Mouse (Mus musculus) spleen, postnatal 14 days (tissue): ENCODE data around the gene Ptprh.
"Not testable (repeated sequence)": the region's sequence is repeated elsewhere in the genome, so short reads cannot be mapped to it uniquely, and the experiment has no call there.

Experiments
- DNase-seq, 2 experiments: peaks; one replicate each; pipeline ENCODE4 v3.0.0; 2021 to 2022; ENCODE audit warnings: low spot score in 2 of 2

Ptprh gene

DNA sequence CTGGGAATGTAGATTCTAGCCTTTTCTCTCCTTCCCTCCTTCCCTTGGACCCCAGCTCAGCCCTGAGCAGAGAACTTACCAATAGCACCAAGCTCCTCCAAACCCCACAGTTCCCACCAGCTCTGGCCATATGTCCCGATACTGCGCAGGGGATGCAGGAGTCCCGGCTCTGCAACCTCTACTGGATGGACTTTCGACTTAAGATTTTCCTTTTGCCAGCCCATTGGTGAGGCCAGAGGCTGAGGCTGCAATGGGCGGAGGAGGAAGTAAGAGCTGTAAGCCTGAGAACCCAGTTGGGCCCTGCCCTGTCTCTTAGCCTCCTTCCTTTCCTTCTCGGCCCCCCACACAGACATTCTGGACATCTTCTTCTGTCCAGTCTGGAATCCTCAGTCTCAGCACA lies 872 bp downstream of the Ptprh start:
- no peak for DNase-seq

DNA sequence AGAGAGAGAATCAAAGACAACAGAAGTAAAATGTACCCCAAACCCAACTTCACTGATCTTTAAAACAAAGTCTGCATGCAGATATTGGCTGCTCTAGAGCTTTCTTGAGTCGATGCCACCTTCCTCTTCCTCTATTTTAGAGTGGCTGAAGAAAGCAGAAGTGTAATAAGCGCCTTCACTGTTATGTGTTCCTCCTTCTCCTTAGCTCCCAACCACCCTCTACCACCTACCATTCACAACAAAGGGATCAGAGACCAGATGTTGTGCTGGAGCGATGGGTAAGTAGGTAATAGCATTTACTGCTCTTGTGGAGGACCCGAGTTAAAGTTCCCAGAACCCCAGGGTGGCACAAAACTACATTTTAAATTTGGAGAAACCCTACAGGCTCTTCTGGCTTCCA lies 6.8 kb downstream of the Ptprh start:
- DNase-seq, result not testable (repeated sequence)

GRCm38 (mm10) chr7:4581481-4581880 lies 22.4 kb downstream of the Ptprh start:
- not testable (repeated sequence) for DNase-seq

GRCm38 (mm10) chr7:4572361-4572760 lies 31.5 kb downstream of the Ptprh start:
- not testable (repeated sequence) for DNase-seq

DNA sequence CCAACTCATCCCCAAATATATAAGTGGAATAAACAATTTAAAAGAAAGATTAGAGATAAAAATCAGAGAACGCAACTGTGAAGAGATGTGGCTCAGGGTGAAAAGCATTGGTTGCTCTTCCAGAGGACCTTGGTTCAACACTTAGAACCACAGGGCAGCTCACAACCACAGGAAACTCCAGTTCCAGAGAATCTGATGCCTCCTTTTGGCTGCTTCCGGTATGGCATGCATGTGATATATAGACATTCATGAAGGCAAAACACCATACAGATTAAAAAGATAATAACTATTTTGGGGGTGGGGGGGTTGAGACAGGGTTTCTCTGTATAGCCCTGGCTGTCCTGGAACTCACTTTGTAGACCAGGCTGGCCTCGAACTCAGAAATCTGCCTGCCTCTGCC lies 41.2 kb downstream of the Ptprh start:
- no peak for DNase-seq

- no peak for DNase-seq
These were observed 46.7 kb downstream of the Ptprh start for GRCm38 (mm10) chr7:4557167-4557560.

- DNase-seq, result peak; percentile 42 to 64
These were observed 47.3 kb downstream of the Ptprh start for GRCm38 (mm10) chr7:4556256-4557166.

GRCm38 (mm10) chr7:4547221-4547641 lies 56.6 kb downstream of the Ptprh start, which contains the start of gene Syt5:
Syt5 (minus strand) TSS chr7:4547541.
- no peak for DNase-seq

DNA sequence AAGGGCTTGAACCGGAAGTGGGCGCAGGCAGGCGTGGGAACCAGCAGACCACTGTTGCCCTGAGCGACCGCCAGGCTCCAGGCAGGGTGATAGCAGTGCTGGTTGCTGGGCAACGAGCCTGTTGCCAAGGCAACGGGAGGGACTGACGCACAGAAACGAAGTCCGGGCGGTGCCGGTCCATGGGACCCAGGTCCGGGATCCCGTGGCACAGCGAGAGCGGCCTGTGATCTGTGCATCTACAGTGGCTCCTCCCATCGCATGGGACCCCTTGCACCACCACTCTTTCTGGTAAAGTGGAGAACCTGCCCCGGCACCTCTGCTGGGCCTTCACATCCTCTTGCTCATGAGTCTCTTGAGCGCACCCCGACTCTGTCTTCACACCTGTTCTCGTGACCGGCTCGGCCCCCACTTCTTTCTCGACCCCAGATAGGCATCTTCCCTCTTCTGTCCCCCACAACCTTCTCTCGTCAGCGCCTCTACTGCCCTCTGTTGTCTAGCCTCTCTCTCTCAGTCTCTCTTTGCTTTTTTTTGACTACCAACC lies 57.2 kb downstream of the Ptprh start:
- no peak for DNase-seq

DNA sequence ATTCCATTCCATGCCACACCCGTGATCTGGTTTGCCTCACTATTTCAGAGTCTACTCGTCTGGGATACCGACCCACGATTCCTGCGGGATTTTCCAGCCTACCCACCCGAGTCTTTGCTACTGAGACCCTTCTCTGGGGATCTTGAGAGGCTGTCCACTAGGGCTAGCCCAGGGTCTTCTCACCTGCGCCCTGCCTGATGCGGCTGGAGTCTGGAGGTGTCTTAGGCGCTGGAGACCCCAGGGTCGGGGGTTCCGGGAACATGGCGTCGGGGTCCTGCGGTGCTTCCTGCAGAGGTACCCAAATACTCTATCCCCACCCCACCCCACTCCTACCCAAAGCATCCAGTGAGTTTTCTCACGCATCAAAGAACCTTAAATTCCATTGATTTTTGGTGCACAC lies 57.8 kb downstream of the Ptprh start:
- DNase-seq, result no peak

GRCm38 (mm10) chr7:4542013-4542412 lies 61.8 kb downstream of the Ptprh start:
- no peak for DNase-seq

GRCm38 (mm10) chr7:4541344-4541743 lies 62.5 kb downstream of the Ptprh start:
- no peak for DNase-seq

- DNase-seq, result no peak
These were observed 64.8 kb downstream of the Ptprh start for GRCm38 (mm10) chr7:4539019-4539418.

- no peak for DNase-seq
These were observed 66.7 kb downstream of the Ptprh start for GRCm38 (mm10) chr7:4537181-4537580.

GRCm38 (mm10) chr7:4536369-4536768 lies 67.5 kb downstream of the Ptprh start:
- DNase-seq, result no peak

DNA sequence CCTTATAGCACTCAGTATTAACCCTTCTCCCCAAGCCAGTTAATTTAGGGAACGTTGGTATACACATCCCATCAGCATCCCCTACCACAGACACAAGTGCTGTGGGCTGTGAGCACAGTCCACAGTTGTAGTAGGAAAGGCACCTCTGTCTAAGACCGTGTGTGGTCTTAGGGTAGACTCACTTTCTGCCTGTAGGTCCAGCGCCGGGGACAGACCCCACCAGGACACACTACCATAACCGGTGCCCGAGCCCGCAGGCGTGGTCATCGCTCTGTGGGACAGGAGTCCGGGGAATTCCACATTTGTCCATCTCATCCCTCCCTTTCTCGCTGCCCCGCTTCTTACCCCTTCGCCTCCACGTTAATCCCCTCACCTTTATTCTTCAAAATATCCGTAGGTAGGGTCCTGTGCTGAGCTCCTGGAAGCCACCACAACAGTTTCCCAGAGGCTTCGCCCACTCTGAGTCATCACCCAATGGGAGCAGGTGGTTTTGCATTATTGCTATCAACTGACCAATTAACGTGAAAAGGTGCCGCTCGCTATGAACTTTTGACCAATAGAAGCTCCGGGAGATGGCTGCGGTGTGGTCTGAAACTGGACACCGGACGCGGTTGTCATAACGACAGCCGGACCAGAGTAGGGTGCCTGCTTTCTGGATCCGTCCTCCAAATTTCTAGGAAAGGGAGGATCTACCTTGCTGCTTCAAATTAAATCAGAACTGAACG lies 71.7 kb downstream of the Ptprh start, which contains the start of gene Dnaaf3:
Gene Dnaaf3 (minus strand): TSS at position 449 of the 725 bp plus-strand sequence.
- DNase-seq, result no peak

DNA sequence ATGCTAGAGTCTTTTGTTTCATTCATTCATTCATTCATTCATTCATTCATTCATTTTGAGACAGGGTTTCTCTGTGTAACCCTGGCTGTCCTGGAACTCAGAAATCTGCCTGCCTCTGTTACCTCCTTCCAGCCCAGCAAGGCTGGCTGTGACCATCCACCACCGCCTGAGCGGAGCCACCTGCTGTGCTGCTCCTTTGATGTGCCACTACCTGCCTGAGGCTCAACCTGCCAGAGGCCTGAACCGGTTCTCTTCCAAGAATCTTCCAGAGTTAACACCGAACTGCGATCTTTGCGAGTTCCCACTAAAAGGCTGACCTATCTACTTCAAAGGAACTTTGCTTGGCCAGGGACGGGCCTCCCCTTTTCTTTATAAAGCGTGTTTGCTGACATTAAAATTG lies 73.7 kb downstream of the Ptprh start:
- not testable (repeated sequence) for DNase-seq

DNA sequence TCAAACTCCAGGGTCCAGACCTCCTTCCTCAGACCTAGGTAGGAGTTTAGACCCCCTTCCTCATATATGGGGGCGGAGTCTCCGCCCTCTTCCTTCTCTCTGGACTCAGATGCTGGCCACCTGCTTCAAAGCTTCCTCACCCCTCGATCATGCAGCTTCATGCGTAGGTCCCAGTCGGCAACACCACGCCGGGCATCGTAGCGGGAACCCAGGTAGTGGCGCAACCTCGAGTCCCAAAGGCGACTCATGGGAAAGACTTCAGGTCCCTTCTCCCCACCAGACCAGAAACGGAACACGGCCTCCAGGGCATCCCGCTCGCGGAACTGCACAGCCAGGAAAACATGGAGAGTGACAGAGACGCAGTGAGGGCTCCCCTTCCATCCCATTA lies 76.5 kb downstream of the Ptprh start:
- no peak for DNase-seq

GRCm38 (mm10) chr7:4526341-4527301 lies 77.2 kb downstream of the Ptprh start:
- peak; percentile 35 to 54 for DNase-seq

DNA sequence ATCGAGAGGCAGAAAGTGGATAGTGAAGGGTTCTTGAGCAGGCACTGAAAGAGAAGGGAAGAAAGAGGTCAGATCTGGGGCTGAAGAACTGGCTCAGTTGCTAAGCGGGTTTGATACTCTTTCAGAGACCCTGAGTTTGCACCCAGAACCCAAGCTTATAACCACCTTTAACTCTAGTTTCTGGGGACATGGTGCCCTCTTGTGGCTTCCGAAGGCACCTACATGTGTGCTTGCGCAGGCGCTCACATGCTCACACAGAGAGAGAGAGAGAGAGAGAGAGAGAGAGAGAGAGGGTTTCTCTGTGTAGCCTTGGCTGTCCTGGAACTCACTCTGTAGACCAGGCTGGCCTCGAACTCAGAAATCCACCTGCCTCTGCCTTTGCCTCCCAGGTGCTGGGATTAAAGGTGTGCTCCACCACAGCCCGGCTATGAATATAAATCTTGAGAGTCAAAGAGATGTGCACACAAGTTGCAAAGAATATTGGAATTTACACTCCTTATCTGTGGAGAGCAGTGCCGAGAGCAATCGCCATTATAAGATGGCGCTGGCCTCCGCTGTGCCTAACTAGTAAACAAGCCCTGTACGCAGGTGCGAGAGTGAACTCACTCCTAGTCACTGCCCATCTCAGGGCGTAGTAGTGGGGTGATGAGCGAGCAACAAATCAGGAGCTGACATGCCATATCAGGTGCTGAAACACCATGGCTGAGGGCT lies 79.5 kb downstream of the Ptprh start, which contains the start of gene Tnni3:
Gene Tnni3 (minus strand): TSS at position 18 of the 711 bp plus-strand sequence.
- DNase-seq, result peak in 1 of 2 experiments; percentile 33
